Mouse (Mus musculus) small intestine, adult 2 months (tissue): ENCODE data around the gene Mlec.

ENCODE experiments used
- CTCF ChIP-seq: fragments of 200-500 bp; IDR thresholded peaks from 2 replicates; pipeline ENCODE4 v1.5.1; 2012; ENCODE audit warnings: low read depth, mild to moderate bottlenecking, control low read depth, inconsistent platforms, low read length, moderate library complexity, mixed read lengths; ENCODE audit not compliant: insufficient replicate concordance, insufficient read length; ENCODE audit errors: extremely low read depth
- POLR2A ChIP-seq: fragments of 200-500 bp; IDR thresholded peaks from 2 replicates; pipeline ENCODE4 v1.6.1; 2012; ENCODE audit warnings: low read depth, mild to moderate bottlenecking, control low read depth, inconsistent platforms, low read length, moderate library complexity

- no peak for TF ChIP-seq CTCF
- TF ChIP-seq POLR2A, result no peak
Measured at GRCm38 (mm10) chr5:115127421-115128179, 30.4 kb downstream of the Mlec start.
